Mouse (Mus musculus): Measurements from ENCODE around the gene Znfx1.
A peak's percentile ranks its signal among the peaks of the same experiment; 100 is the strongest.

Gene Znfx1

DNA sequence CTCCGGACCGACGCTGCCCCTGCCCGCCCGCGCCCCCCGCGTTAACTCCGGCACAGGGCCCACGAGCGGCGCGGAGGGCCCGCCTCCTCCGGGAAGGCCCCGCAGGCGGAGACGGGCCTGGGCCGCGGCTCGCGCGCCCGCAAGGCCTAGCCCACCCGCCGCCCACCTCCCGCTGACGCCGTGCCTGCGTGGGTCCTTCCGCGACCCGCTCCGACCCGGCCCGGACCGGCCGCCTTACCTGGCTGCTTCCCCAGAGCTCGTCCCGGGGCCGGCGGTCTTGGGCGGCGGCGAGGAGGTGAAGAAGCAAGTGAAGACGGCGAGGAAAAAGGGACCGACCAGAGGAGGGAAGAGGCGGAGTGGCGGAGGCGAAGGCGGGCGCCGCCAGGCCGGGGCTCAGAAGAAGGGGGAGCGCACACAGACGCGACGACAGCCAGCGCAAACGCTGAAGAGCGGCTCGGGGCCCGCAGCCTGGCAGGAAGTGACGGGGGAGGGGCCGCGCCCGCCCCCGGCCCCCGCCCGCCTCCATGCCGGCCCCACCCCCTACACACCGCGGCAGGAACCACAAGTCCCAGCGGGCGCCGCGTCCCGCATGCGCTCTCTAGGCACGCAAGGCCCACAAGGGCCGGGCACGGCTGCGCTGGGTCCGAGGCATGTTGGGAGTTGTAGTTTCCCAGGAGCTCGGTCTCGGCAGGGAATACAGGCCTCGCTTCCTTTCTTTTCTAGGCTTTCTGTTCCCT lies 66.9 kb downstream of the Znfx1 start, which contains the start of gene Stau1:
Gene Stau1, minus strand, starts transcription at position 504 of the 737 bp plus-strand sequence.
- peak; percentile 91 to 95 for DNase-seq (ENCODE audit: low spot score in 2 of 2)

DNA sequence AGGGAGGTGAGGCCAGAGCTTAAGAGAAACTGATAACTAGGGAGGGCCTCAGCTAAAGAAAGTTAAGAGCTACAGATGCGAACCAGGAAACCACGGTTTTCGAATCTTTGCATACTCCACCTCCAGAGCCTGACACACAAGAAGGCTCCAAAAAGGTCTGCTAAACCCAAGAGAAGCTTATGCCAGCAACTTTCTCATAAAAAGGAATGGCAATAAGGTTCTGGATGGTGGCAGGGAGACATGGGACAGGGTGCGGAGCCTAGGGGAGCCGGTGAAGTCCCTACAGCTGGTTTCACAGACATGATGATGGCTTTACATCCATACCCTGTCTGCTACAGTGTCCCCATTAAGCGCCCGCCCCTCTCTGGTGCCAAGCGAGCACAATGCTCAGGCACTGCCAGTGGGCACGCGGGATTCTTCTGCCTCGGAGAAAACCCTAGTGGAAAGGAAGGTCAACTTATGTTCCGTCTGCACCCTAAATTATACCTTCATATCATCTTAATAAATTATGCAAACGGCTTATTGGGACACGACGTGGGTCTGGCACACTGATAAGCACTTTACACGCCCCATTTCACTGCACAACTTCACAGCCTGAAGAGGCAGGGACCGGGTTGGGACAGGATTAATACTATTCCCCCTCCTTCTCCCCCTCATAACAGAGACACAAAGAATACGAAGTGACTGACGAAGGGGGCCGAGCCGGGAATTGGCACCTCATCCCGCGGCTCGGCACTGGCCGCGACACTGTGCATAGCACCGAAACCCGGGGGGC lies 67.6 kb downstream of the Znfx1 start:
- peak in 1 of 2 experiments; percentile 26 for DNase-seq (ENCODE audit: low spot score in 2 of 2)

DNA sequence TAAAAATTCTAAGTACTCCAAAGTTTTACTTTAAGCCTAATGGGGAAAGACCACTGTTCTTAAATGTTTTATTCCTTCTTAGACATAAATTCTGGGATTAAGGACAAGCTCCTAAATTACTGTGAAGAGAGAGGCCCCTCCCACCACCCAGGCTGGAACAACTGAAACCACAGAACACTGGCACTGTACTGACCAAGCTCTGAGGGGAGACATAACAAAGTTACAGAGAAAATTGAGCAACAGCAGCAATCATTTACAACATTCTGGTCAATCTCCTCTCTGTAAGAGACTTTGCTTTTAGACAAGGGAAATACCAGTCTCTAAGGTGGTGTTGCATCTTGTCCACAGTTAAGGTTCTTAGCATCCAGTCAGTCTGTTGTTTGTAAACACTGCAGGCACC lies 70.9 kb downstream of the Znfx1 start:
- DNase-seq (ENCODE audit: low spot score in 2 of 2) = no peak

DNA sequence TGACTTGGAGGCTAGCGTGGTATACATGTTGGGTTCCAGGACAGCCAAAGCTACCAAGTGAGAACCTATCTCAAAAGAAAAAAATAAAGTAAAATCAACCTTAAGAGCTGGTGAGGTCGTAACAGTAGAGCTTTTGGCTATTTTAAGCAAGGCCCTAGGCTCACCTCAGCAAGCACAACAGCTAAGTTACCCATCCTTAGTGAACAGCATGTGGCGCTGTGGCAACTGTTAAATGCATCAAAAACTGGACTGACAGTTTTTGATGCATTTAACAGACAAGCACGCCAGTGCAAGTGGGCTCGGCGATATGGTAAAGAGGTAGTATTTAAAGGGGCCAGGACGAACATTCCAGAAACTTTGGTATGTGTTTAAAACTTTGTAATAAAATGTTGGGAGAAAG lies 72.0 kb downstream of the Znfx1 start:
- DNase-seq (ENCODE audit: low spot score in 2 of 2) = no peak

All from frontal cortex, postnatal 36 days (tissue).